Mouse (Mus musculus) B cell, adult 2 months (primary cell): ENCODE results near the gene Akr1cl.
"Not testable (repeated sequence)": the region's sequence is repeated elsewhere in the genome, so short reads cannot be mapped to it uniquely, and the experiment has no call there.

Source experiments
- DNase-seq, 2 experiments: peaks; one replicate each; pipeline ENCODE4 v3.0.0; 2022

Gene Akr1cl

DNA sequence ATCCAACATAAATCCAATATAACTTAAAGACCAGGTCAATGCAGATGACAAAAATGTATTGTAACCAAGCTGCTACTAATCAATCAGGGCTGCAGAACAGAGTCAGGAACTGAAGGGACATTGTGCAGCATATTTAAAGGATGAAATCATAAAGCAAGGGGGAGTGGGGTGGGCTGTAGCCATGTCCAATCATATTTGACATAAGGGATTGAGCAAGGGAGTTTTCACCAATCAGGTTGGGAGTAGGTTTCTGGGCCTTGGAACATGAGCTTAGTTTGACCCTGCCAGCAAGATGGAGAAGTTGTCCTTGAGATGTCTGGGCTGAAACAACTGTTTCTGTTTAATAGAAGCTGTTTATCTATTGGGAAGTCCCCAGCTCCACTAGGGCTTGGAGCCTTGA, at the start of gene Akr1cl:
Akr1cl (minus strand) TSS at position 119 of the 400 bp plus-strand sequence.
- DNase-seq: no peak

- DNase-seq: no peak
Observed at GRCm38 (mm10) chr1:65082188-65082587, 49.6 kb upstream of the Akr1cl start, which contains the start of gene Crygb. Gene Crygb, minus strand, starts transcription at chr1:65082288.

GRCm38 (mm10) chr1:65075607-65076006, 43.0 kb upstream of the Akr1cl start:
- DNase-seq: no peak

GRCm38 (mm10) chr1:65073589-65073988, 41.0 kb upstream of the Akr1cl start, which contains the start of gene Crygc:
Gene Crygc, minus strand, starts transcription at chr1:65073689.
- DNase-seq: no peak

- DNase-seq: no peak
Observed at GRCm38 (mm10) chr1:65067842-65068241, 35.3 kb upstream of the Akr1cl start.

DNA sequence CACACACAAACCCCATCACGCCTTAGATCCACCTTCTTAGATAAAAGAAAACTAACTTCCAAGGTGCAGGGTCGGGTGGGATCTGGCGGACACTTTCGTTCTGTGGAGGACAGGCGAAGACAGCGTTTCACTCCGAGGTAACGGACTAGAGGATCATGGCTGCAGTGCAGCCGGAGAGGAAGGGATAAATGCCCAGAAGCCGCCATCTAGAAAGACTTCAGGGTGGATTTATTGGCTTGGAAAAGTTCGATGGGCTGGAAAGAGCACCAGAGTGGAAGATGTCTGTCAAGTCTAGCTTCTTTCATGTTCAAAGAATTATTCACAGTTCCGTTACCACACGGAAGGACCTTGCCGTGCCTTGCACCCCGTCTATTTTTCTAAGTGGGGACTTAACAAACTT, 31.6 kb upstream of the Akr1cl start:
- no peak for DNase-seq

GRCm38 (mm10) chr1:65063352-65063751, 30.8 kb upstream of the Akr1cl start, which contains the start of gene Crygd:
Gene Crygd, minus strand, starts transcription at chr1:65063452.
- DNase-seq: no peak

GRCm38 (mm10) chr1:65052140-65052539, 19.6 kb upstream of the Akr1cl start:
- DNase-seq: no peak

DNA sequence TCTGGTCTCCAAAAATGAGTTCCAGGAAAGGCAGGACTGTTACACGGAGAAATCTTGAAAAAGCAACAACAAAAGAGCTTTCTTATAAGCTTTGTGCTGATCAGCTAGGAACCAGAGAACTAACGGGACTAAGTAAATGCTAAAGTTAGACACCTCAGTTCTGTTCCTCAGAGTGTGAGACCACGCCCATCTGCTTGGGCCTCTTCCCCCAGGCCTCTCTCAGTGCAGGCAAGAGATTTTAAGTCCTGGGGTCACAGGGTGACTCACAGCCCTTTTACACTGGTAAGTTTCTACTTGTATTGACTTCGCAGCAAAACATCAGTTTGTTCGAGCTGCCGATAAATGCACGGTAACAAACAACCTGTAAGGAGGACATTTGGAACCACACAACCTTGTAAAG, 19.1 kb upstream of the Akr1cl start:
- DNase-seq: no peak

DNA sequence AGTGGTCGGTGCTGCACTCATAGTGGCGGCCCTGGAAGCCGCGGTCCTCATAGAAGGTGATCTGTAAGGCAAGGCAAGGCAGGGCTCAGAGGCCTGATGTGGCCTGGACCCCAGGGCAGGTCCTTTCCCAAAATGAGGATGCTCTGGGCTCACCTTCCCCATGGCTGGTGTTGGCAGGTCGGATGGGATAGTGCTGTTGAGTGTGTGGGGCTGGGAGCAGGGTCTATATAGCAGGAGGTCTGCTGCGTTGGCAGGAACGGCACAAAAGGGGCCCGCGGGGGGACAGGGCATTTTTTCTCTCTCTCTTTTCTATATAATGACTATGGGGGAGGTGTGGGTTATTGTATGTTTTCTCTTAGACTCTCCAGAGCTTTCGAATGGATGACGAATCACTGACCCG, 18.4 kb upstream of the Akr1cl start, which contains the start of gene Cryge:
Cryge (minus strand) TSS at position 198 of the 400 bp plus-strand sequence.
- not testable (repeated sequence) for DNase-seq

DNA sequence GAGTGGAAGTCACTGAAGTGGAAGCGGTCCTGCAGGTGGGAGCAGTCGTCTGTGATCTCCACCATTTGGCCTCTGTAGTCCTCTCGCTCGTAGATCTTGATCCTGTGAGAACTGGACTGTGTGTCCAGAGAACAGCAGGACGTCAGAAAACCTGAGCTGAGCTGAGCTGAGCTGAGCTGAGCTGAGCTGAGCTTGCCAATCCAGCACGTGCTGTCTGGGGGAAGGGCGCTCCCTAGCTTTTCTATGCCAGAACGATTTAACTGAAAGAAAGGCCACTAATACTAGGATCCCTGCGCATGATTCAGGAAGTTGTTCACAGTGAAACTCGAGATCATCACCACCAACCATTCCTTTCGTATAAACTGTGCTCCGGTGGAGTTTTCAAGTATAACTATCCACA, 16.2 kb upstream of the Akr1cl start:
- no peak for DNase-seq

- DNase-seq: peak; percentile 14 to 23
Observed at GRCm38 (mm10) chr1:65046401-65047109, 14.0 kb upstream of the Akr1cl start.

DNA sequence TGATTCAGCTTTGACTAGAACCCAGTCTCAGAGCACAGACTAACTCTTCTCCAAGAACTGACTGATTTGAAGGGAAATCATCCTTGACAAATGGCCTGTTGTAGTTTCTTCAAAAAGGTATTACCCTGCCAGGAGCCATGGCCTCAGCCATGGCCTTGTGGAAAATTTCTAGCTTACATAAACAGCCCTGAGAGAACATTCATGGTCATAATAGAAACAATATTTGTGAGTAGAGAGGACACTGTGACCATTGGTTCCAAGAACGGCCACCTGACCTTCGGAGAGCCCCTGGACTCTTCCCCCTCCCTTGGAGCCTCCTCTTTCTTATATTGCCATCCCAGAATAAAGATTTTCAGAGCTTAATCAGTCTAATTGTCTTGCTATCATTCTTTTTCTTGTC, 10.9 kb upstream of the Akr1cl start:
- no peak for DNase-seq

GRCm38 (mm10) chr1:65041837-65042236, 9.3 kb upstream of the Akr1cl start:
- no peak for DNase-seq

- DNase-seq: no peak
Observed at GRCm38 (mm10) chr1:65040806-65041205, 8.2 kb upstream of the Akr1cl start.

- DNase-seq: no peak
Observed at GRCm38 (mm10) chr1:65039679-65040078, 7.1 kb upstream of the Akr1cl start.

DNA sequence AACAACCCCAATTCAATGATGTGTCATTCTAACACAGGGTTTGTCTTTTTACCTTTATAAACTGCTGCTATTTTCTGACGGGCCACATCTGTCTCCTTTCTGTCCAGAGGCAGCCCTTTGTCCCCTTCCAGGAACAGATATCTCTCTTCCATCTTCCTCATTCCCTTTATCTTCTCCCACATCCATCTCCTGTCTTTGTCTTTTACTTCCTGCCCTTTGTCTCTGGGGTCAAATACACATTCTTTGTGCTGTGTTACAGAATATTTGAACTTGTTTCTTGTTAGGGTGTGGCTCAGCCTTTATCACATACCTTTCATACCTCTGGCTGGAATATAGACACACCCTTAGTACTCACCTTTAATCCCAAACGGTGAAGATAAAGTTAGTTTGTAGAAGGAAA, 5.0 kb upstream of the Akr1cl start:
- no peak for DNase-seq

DNA sequence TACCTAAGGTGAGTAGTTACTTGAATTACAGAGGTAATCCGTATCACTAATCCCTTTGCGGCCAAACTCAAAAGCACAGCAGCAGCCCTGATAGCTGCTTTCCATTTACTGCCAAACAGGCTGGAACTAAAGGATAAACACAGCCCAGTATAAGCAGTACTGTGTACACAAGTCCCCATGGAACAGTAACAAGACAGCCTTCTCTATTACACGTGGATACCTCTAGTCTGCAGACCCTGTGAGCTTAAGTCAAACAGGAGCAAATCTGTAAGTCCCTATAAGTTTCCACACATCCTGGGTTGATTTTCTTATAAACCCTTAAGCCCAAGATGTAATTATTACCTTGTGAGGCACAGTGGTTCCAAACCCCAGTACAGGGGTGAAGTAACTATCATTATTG, 3.0 kb upstream of the Akr1cl start:
- no peak for DNase-seq

DNA sequence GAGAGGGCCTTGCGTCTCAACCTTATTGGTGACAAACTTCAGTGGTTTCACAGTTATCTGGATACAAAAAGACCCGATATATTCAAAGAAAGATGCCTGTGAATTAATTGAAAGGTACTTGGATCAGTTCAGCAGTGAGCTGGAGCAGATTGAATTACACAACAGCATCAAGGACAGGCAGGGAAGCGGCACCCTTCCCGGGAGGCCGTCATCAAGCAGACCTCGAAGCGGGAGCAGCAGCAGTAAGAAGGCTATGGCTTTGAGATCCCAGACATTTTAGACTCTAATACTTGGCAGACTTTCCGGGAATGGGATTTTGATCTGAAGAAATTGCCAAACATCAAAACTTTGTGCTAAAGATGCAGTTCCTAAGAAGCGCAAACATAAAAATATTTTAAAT, 4.4 kb downstream of the Akr1cl start:
- DNase-seq: no peak

DNA sequence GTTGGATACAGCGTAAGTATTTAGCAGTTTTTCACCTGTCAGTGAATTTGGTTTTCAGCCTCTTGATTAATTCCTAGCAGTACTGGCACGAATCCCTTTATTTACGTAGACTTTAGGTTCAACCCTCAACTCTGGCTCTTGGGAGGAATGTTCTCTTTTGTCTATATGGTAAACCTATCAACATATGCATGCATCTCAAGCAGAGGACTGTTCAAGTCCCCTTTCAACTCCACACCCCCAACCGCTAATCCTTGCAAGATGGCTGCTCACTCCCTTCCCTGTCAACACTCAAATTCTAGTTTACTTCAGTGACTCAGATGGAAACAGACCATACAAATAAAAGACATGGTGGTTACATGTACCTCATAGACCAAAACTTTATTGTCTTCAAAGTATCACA, 19.8 kb downstream of the Akr1cl start:
- no peak for DNase-seq

DNA sequence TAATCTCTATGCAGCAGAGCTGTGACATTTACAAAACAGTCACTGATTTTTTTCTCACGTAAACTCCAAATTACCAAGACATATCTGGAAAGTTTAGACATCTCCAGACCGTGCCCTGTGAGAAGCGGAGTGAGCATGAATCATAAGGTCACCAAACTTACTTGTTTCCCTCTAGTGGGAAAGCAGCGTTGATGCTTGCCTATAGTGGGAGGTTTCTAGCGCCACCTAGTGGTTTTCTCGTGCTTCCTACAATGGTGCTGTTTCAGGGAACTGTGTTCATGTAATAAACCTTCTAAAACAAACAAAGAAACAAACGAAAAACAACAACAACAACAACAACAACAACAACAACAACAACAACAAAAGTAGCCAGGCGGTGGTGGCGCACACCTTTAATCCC, 22.4 kb downstream of the Akr1cl start:
- peak; percentile 70 to 74 for DNase-seq

DNA sequence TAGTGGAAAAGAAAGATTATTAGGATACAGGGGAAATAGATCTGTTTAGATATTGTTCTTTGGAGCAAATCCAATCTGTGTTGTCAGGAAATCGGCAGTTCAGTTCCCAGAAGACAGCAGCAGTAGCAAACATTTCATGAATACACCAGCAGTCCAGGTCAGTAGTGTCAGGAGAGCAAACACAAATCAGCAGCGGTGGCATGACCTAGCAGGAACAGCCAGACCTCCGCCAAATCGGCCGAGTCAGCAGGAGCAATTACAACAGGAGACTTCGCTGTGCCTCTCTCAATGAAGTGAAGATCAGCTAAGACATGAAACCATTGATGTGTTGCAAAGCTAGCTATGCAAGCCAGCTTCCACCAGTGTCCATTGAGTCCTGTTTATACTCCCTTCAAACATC, 27.0 kb downstream of the Akr1cl start:
- no peak for DNase-seq

DNA sequence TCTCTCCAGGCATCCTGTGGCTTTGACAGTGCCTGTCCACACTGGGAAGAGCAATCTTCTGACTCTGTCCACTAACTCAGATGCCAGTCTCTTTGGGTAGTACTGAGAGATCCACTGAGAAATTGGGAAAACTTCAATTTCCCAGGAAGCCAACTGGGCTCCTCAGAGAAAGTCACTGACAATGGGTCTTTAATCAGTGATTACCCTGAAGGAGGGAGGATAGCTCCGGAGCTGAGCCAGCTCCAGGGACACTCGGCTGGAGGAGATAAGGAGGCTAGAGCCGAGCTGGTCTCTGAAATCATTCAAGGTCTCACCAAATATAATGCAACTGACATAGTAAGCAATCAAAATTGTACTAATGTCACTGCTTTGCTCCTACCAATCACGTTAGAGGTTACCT, 28.0 kb downstream of the Akr1cl start:
- DNase-seq: no peak

DNA sequence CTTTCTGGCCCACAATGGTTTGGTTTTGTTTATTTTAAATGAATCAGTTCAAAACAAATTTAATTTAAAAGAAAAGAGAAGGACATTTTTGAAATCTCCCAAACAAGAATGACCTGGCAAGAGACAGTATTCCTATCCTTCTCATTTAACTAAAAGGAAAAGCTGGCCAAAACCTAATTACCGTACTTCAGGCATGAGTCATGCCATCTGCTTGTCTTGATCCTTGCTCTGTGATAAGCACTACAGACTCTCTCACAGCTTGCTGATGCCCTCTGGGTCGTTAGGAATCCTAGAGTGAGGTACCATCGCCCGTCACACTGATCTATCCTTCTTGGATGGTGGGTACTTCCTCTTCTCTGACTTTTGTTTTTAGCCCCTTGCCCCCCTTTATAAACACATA, 39.4 kb downstream of the Akr1cl start:
- no peak for DNase-seq

DNA sequence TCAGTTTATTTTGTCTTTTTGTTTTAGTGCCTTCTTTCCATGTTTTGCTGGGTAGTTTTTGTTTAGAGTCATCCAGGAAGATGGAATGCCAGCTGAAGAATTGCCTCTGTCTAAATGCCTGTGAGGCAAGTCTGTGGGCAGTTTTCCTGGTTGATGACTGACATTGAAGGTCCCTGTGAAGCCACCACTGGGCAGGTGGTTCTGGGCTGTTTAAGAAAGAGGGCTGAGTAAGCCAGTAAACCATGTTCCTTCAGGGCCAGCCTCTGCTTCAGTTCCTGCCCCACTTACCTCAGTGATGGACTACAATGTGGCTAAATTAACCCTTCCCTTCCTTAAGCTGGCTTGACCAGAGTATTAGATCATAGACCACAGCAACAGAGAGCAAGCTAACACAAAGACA, 44.4 kb downstream of the Akr1cl start:
- no peak for DNase-seq
